Mouse (Mus musculus) liver, embryonic 12.5 days (tissue): ENCODE results near the gene Gm4881. TPM values are rescaled to one million over a fixed set of nuclear protein-coding genes. Genes with fewer than 3 reads are reported as not detected.

Experiments
- ATAC-seq: fragments of 200-750 bp; cut with Nextera tagmentation; 2 replicates; pipeline ENCODE4 v1.8.0; 2017; ENCODE audit warnings: moderate number of reproducible peaks, mild to moderate bottlenecking, moderate library complexity
- H3K27ac ChIP-seq: fragments of 300-500 bp; sonication (generic); 2 replicates; pipeline ENCODE4 v1.5.1; 2016; ENCODE audit warnings: mild to moderate bottlenecking
- H3K27me3 ChIP-seq: fragments of 300-500 bp; sonication (generic); replicated peaks from 2 replicates; pipeline ENCODE4 v1.6.1; 2016; ENCODE audit warnings: mild to moderate bottlenecking, moderate library complexity
- H3K36me3 ChIP-seq: fragments of 300-500 bp; sonication (generic); 2 replicates; pipeline ENCODE4 v1.6.1; 2016; ENCODE audit warnings: mild to moderate bottlenecking, moderate library complexity
- H3K4me1 ChIP-seq: fragments of 300-500 bp; sonication (generic); 2 replicates; pipeline ENCODE4 v1.6.1; 2016
- H3K4me2 ChIP-seq: fragments of 300-500 bp; sonication (generic); 2 replicates; pipeline ENCODE4 v1.6.1; 2016; ENCODE audit warnings: mild to moderate bottlenecking, moderate library complexity
- H3K4me3 ChIP-seq: fragments of 300-500 bp; sonication (generic); 2 replicates; pipeline ENCODE4 v1.5.1; 2016; ENCODE audit warnings: mild to moderate bottlenecking, moderate library complexity
- H3K9ac ChIP-seq: fragments of 300-500 bp; sonication (generic); 2 replicates; pipeline ENCODE4 v1.6.1; 2016; ENCODE audit warnings: mild to moderate bottlenecking, moderate library complexity
- H3K9me3 ChIP-seq: fragments of 300-500 bp; sonication (generic); replicated peaks from 2 replicates; pipeline ENCODE4 v1.6.1; 2016; ENCODE audit warnings: mild to moderate bottlenecking, moderate library complexity
- whole genome bisulfite sequencing: fragments of 180-500 bp; shearing (Covaris S2); methylation state at CpG from one replicate; pipeline ENCODE4 v1.1.7; 2016; ENCODE audit not compliant: insufficient replicate concordance; 5-methylcytosine and 5-hydroxymethylcytosine counted together
- polyA plus RNA-seq: library from polyadenylated mRNA; unstranded; fragments of >200 nt; fragmentation: Nextera tagmentation; extraction: Ambion mirVana; gene quantifications from 2 replicates; pipeline ENCODE4 v1.2.1, GENCODE M21; 2016

Gene Gm4881
- polyA plus RNA-seq = not detected in 2 replicates

DNA sequence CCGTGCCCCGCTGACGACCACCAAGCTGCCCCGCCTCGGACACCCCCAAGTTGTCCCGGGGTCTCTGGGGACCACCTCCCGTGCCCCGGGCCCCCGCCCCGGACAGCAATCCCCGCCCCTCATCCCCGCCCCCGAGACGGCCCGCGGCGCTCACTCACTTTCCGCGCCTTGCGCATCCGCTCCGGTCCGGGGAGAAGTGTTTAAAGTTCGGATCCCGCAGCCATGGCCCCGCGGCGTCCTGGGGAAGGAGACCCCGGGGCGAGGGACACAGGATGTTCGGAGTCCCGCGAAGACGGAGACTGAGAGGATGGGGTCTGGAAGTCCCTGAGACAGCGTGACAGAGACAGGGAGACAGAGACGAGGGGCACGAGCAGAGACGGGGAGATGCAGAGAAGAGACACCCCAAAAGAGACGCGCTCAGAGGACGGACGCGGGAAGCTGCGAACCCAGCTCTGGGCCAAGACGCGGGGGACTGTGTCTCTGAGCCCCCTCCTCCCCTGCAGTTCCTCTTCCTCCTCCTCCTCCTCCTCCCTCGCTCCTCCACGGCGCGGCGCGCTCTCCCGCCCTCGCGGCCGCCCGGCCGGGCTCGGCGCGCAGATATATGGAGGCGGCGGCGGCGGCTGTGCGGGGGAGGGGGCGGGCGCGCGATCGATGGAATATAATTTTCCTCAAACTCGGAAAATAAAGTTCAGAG is at the start of gene Gm4881:
TSS of gene Gm4881 (minus strand) at position 238 of the 694 bp plus-strand sequence.
- Histone ChIP-seq H3K36me3 (no peaks in the 10 kb centered on the region), H3K27ac (no peak within 1 kb of the TSS), H3K4me2 (peak within 1 kb of the TSS; percentile 58), H3K9ac (no peak within 1 kb of the TSS), H3K9me3 (no peaks in the 10 kb centered on the region), H3K27me3 (peaks cover 99% of the 10 kb centered on the region), H3K4me1 (peaks cover 8% of the 10 kb centered on the region; the same call in 1 of the 2 replicates), H3K4me3 (peak within 1 kb of the TSS; percentile 30)
- ATAC-seq = no peak
- WGBS = 1% methylated on average over 63 of the region's 72 CpGs

DNA sequence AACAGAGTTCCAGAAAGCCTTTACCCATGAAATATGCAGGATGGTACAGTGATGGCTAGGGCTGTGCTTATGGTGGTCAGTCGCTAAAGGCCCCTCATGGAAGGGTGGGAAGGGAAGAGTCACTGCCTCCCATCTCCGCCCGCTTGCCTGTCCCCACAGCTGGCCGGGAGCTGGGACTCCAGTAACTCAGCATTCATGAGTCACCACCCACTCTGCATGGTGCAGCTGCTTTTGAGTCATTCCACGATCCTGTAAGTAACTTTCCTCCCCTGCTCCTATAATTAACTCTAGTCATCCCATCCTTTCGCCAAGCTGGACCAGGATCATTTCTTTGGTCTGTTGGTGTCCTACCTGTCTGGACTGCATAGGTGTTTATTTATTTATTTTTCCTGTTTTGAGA is 48.8 kb upstream of the Gm4881 start:
- Histone ChIP-seq H3K4me1 (no peaks in the 10 kb centered on the region), H3K4me3 (no peak overlapping the region), H3K27me3 (peaks cover 24% of the 10 kb centered on the region), H3K9ac (no peak overlapping the region), H3K9me3 (no peaks in the 10 kb centered on the region), H3K36me3 (no peaks in the 10 kb centered on the region), H3K27ac (no peak overlapping the region), H3K4me2 (no peak overlapping the region)
- no peak for ATAC-seq
- WGBS = 55% methylated on average over 6 of the region's 6 CpGs

DNA sequence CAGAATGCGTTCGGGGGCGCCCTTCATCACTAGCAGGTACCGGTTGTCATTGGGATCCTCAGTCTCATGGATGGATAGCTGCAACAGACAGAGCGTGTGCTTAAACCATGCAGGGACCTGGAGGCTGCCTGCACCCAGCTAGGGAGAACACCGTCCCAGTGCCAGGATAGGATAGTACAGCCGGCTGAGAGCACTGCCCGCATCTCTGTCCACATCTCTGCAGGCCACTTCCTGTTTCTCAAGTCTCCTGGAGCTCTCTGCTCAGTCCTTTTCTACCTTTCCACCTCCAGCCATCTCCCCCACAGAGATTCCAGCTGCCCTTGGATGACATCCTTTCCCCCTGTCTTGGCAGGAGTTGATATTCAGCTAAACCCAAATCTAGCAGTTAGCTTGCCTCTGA is 46.2 kb upstream of the Gm4881 start:
- Histone ChIP-seq H3K27me3 (peaks cover 24% of the 10 kb centered on the region), H3K4me2 (no peak overlapping the region), H3K27ac (no peak overlapping the region), H3K4me3 (no peak overlapping the region), H3K36me3 (no peaks in the 10 kb centered on the region), H3K4me1 (no peaks in the 10 kb centered on the region), H3K9ac (no peak overlapping the region), H3K9me3 (no peaks in the 10 kb centered on the region)
- ATAC-seq = no peak
- 69% methylated on average over 8 of the region's 8 CpGs for WGBS

DNA sequence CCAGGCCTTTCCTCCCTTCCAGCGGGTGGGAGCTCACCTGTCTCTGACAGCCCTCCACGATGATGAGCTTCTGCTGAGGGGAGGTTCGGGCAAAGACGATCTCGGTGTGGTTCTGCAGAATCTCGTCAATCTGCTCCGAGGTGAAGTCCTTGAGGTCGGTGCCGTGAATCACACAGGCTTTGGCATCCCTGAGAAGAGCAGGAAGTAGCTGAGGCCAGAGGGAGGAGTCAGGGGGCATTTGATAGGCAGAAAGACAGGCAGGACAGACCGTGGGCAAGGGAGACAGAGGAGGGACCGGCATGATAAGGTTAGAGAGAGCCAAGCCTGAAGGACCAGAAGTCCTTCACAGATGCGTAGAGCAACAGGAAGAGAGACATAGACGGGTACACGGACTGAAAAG is 43.6 kb upstream of the Gm4881 start:
- Histone ChIP-seq H3K4me2 (no peak overlapping the region), H3K4me1 (no peaks in the 10 kb centered on the region), H3K9ac (no peak overlapping the region), H3K27ac (no peak overlapping the region), H3K36me3 (no peaks in the 10 kb centered on the region), H3K4me3 (no peak overlapping the region), H3K9me3 (no peaks in the 10 kb centered on the region), H3K27me3 (peaks cover 9% of the 10 kb centered on the region)
- ATAC-seq = no peak
- WGBS = 51% methylated on average over 14 of the region's 14 CpGs

DNA sequence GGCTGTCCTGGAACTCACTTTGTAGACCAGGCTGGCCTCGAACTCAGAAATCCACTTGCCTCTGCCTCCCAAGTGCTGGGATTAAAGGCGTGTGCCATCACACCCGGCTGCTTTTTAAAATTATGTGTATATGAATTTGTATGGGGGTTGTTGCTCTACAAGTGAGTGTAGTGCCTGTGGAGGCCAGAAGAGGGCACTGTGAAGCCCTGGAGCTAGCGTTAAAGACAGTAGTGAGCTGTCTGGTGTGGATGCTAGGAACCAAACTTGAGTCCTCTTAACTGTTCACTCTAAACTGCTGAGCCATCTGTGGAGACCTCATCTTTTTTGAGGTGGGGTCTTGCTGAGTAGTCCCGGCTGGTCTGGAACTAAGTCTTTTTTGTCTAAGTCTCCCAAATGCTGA is 41.5 kb upstream of the Gm4881 start:
- Histone ChIP-seq H3K4me2 (no peak overlapping the region), H3K9ac (no peak overlapping the region), H3K27ac (no peak overlapping the region), H3K4me1 (no peaks in the 10 kb centered on the region), H3K4me3 (no peak overlapping the region), H3K9me3 (no peaks in the 10 kb centered on the region), H3K36me3 (no peaks in the 10 kb centered on the region), H3K27me3 (peaks cover 2% of the 10 kb centered on the region; the same call in 1 of the 2 replicates)
- 52% methylated on average over 5 of the region's 5 CpGs for WGBS
- ATAC-seq = no peak

DNA sequence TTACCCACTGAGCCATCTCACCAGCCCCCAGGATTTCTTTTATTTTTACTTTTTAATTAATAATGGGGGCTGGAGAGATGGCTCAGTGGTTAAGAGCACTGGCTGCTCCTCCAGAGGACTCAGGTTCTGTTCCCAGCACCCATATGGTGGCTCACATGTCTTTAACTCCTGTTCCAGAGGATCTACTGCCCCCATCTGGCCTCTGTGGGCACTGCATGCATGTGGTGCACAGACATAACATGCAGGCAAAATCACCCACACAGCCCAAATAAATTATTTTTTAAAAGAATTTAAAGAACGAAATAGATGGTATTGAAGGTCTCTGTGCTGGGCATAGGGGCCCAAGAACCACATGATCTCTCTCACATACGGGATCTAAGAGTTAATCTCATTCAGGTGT is 40.0 kb upstream of the Gm4881 start:
- H3K9me3 ChIP-seq = no peaks in the 10 kb centered on the region
- no peak overlapping the region for H3K4me2 ChIP-seq
- no peak overlapping the region for H3K4me3 ChIP-seq
- no peak overlapping the region for H3K27ac ChIP-seq
- H3K9ac ChIP-seq = no peak overlapping the region
- 63% methylated on average over 2 of the region's 2 CpGs for WGBS
- peaks cover 8% of the 10 kb centered on the region; the same call in 1 of the 2 replicates for H3K27me3 ChIP-seq
- H3K36me3 ChIP-seq = no peaks in the 10 kb centered on the region
- no peak for ATAC-seq
- no peaks in the 10 kb centered on the region for H3K4me1 ChIP-seq

DNA sequence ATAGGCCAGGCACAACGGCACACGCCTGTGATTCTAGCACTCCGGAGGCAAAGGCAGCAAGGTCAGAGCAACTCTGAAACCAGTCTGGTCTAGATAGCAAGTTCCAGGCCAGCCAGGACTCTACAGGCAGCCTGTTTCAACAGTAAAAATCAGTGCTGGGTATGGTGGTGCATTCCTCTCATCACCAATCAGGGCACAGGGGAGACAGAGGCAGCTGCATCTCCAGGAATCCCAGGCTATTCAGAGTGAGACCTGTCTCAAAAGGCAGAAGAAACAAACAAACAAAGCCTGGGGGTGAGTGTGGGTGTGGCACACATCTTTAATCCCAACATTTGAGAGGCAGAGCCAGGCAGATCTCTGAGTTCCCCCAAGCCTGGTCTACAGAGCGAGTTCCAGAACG is 39.1 kb upstream of the Gm4881 start:
- Histone ChIP-seq H3K27ac (no peak overlapping the region), H3K27me3 (peaks cover 13% of the 10 kb centered on the region; the same call in 1 of the 2 replicates), H3K4me2 (no peak overlapping the region), H3K36me3 (no peaks in the 10 kb centered on the region), H3K9me3 (no peaks in the 10 kb centered on the region), H3K4me3 (no peak overlapping the region), H3K9ac (no peak overlapping the region), H3K4me1 (no peaks in the 10 kb centered on the region)
- ATAC-seq = no peak
- 70% methylated on average over 5 of the region's 5 CpGs for WGBS

DNA sequence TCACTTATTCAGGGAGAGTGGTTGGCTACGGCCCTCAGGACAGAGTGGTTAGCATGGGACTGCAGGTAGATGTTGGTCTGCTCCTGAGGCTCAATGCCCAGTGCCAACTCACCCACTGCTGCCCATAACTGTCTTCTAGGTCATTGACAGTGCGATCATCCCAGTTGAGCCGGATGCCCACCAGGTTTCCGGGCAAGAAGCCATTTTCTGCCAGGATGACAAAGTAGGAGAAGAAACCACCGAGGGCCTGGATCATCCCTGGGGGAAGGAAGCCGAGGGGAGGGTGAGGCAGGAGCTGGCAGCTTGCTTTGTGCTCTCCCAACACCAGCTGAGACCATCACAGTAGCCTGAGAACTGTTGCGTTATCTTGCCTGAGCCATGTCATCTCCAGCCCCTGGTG is 36.1 kb upstream of the Gm4881 start:
- WGBS = 70% methylated on average over 7 of the region's 7 CpGs
- Histone ChIP-seq H3K4me3 (no peak overlapping the region), H3K27ac (no peak overlapping the region), H3K27me3 (peaks cover 13% of the 10 kb centered on the region; the same call in 1 of the 2 replicates), H3K4me1 (no peaks in the 10 kb centered on the region), H3K36me3 (no peaks in the 10 kb centered on the region), H3K9me3 (no peaks in the 10 kb centered on the region), H3K9ac (no peak overlapping the region), H3K4me2 (no peak overlapping the region)
- no peak for ATAC-seq

DNA sequence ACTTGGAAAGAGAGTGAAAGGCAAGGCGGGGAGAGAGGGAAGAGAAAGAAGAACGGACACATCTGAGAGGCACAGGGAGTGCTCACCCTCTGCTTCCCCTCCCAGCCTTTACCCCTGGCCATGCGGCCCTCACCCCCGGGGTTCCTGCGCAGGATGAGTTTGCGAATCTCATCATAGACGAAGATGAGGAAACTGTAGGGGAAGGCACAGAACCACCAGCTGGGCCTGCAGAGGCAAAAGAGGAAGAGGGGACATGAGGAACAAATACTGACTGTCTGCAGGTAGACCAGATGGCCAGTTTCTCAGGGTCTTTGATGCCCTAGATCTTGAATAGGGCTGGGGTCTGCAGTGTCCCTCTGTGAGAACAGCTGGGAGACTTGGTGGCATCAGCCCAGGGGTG is 34.5 kb upstream of the Gm4881 start:
- ATAC-seq = no peak
- no peak overlapping the region for H3K27ac ChIP-seq
- no peak overlapping the region for H3K4me2 ChIP-seq
- no peaks in the 10 kb centered on the region for H3K36me3 ChIP-seq
- H3K9me3 ChIP-seq = no peaks in the 10 kb centered on the region
- H3K4me1 ChIP-seq = peaks cover 5% of the 10 kb centered on the region
- H3K27me3 ChIP-seq = peaks cover 13% of the 10 kb centered on the region; the same call in 1 of the 2 replicates
- H3K4me3 ChIP-seq = no peak overlapping the region
- WGBS = 20% methylated on average over 7 of the region's 7 CpGs
- no peak overlapping the region for H3K9ac ChIP-seq

DNA sequence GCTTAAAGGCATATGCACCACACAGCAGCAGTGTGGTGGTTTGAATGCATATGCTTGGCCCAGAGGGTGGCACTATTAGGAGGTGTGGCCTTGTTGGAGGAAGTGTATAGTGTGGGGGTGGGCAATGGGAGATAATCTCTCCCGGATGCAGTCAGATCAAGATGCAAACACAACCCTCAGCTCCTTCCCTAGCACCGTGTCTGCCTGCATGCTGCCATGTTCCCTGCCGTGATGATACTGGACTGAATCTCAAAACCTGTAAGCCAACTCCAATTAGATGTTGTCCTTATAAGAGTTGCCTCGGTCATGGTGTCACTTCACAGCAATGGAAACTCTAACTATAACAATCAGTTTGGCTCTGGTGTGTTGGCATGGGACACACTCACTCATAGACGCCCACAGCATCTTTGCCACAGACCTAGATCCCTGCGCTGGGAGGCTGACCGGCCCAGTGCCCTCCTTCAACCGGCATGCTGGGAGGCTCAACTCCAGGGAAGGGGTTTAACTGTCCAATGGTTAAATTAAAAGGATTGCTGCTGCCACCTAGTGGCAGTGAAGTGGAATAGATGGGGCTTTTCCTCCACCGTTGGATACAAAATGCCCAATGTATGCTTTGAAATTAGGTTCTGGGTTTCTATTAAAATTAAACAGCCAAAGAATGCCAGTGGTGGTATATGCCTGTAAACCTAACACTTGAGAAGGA is 30.8 kb upstream of the Gm4881 start:
- Histone ChIP-seq H3K4me1 (peaks cover 21% of the 10 kb centered on the region), H3K27ac (no peak overlapping the region), H3K4me2 (peak overlapping the region; percentile 31), H3K36me3 (peaks cover 2% of the 10 kb centered on the region; the same call in 1 of the 2 replicates), H3K9me3 (no peaks in the 10 kb centered on the region), H3K4me3 (no peak overlapping the region), H3K9ac (no peak overlapping the region), H3K27me3 (0 out of 2 replicates have a peak, but pooled peaks cover 5% of the 10 kb centered on the region)
- no peak for ATAC-seq
- WGBS = 16% methylated on average over 9 of the region's 9 CpGs

DNA sequence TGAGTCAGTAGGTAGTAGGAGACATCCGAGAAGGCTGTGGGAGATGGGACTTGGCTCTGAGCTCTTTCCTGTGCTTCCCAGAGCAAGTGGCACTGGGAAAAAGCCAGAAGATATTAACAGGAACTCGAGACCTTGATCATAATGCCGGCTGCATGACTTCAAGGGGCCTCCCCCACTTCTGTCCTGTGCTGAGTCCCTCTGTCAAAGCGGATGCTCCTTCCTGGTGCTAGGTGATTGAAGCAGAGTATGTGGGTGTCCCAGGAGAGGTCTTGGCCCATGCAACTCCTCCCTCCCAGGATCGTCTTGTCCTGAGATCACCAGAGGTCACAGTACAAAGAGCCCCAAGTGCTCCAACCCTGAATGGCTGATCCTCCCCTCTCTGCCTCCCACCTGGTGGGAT is 29.6 kb upstream of the Gm4881 start:
- peaks cover 21% of the 10 kb centered on the region for H3K4me1 ChIP-seq
- 73% methylated on average over 5 of the region's 5 CpGs for WGBS
- 0 out of 2 replicates have a peak, but pooled peaks cover 3% of the 10 kb centered on the region for H3K27me3 ChIP-seq
- H3K4me2 ChIP-seq = no peak overlapping the region
- no peak overlapping the region for H3K9ac ChIP-seq
- no peak overlapping the region for H3K27ac ChIP-seq
- H3K9me3 ChIP-seq = no peaks in the 10 kb centered on the region
- ATAC-seq = no peak
- no peak overlapping the region for H3K4me3 ChIP-seq
- H3K36me3 ChIP-seq = peaks cover 11% of the 10 kb centered on the region; the same call in 1 of the 2 replicates

DNA sequence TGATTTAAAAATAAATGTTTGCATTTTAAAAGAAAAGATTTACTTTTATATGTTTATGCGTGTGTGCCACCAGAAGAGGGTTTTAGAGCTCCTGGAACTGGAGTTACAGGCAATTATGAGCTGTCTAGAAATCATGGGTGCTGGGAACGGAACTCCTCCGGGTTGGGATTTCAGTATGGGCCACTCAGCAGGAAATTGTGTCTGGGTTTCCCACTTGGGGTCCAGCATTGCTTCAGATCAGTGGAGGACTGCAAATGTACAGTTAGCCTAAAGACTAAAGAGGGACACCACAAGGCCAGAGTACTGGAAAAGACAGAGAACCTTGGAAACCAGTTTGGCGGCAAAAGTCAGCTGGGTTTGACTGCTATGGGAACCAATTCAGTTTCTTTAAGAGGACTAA is 28.9 kb upstream of the Gm4881 start:
- H3K4me1 ChIP-seq = peaks cover 21% of the 10 kb centered on the region
- peak overlapping the region; percentile 99 for H3K4me2 ChIP-seq
- whole genome bisulfite sequencing = 72% methylated on average over 4 of the region's 4 CpGs
- no peak for ATAC-seq
- no peak overlapping the region for H3K4me3 ChIP-seq
- no peaks in the 10 kb centered on the region for H3K27me3 ChIP-seq
- 0 out of 2 replicates have a peak overlapping the region, but pooled peaks have one; percentile 5 for H3K9ac ChIP-seq
- no peaks in the 10 kb centered on the region for H3K9me3 ChIP-seq
- H3K36me3 ChIP-seq = peaks cover 11% of the 10 kb centered on the region; the same call in 1 of the 2 replicates
- no peak overlapping the region for H3K27ac ChIP-seq
